Mouse (Mus musculus): ENCODE results near the gene Tprgl.
A peak's percentile ranks its signal among the peaks of the same experiment; 100 is the strongest.

The Tprgl gene

DNA sequence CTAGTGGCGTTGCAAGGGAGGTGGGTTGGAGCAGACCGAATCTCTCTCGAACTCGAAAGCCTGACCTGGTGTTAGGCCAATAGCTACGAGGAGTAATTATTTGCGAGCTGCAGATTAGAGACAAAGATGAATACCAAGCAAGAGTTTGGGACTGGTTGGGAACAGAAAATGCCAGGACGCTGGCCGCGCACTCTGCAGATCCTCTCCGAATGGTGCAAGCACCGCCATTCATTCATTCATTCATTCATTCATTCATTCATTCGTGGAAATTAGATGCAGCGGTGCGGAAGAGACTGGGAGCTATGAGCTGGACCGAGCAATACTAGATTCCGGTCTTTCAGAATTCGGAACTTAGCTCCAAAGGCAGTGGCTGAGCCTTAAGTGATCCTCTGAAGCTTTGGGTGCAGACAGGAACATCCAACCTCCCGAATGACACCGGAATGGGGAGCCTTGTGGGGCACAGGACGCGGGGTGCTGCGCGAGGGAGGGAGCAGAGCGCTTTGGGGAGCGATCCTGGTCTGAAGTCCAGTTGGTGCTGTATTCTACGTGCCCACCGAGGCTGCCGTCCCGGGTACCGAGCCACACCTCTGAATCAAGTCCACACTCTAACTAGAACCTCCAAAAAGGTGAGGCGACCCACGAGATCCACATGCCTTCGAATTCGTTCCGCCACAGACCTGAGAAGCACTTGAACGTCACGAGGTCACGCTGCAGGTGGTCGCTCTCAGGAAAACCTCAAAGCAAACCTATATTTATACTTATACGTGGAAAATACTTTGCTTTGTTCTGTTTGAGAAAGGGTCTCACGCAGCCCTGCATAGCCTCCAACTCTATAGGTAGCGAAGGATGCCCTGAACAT, 19.2 kb downstream of the Tprgl start:
- DNase-seq (ENCODE audit: low read depth, low spot score) = peak; percentile 33
- Histone ChIP-seq H3K36me3 (ENCODE audit: control insufficient read depth, insufficient read depth, low read length, poor library complexity, severe bottlenecking) (no peaks in the 10 kb centered on the region), H3K27me3 (ENCODE audit: control insufficient read depth, insufficient read depth, low read length, poor library complexity, severe bottlenecking) (peaks cover 4% of the 10 kb centered on the region; the same call in 1 of the 2 replicates)

DNA sequence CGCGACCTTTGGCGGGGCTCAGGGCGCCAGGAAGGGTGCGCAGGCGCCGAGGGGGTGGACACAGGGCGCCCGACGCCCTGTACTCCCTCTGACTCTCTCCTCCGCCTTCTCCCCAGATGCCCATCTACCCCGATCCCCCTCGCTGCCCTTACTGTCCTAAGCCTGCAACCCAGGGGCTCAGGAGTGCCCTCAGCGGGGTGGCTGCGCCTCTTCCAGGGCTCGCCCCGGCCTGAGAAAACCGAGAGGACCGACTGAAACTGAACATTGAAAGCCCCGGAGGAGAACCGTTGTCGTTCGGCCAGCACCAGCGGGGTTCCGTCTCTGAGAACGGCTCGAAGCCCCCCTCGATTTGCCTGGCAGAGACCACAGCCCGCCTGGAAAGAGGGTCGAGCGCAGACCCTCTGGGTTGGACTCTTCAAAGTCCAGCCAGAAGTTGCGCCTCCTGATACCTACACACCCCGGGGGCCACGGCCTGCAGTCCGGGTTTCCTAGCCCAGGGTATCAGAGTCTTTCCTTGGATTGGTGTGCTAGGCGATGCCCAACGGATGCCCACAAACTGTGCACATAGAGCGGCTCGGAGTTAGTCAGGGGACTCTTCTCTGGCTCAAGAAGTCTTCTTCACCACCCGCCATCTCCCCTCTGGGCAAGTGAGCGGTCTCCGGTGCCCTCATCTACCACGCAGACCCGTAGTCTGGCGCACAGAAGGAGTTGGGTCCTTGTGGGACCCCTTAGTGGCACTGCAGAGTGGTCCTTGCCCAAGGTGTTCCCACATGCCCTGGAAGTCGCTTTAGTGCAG, 20.1 kb downstream of the Tprgl start:
- peaks cover 4% of the 10 kb centered on the region; the same call in 1 of the 2 replicates for H3K27me3 ChIP-seq (ENCODE audit: control insufficient read depth, insufficient read depth, low read length, poor library complexity, severe bottlenecking)
- DNase-seq (ENCODE audit: low read depth, low spot score) = peak; percentile 33
- no peaks in the 10 kb centered on the region for H3K36me3 ChIP-seq (ENCODE audit: control insufficient read depth, insufficient read depth, low read length, poor library complexity, severe bottlenecking)

DNA sequence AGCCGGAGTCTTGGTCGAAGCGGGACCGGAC, 20.5 kb downstream of the Tprgl start, which contains the start of gene Trp73:
TSS of gene Trp73 (minus strand) at position 27 of the 31 bp plus-strand sequence.
- no peak for DNase-seq (ENCODE audit: low read depth, low spot score)
- Histone ChIP-seq H3K27me3 (ENCODE audit: control insufficient read depth, insufficient read depth, low read length, poor library complexity, severe bottlenecking) (peaks cover 4% of the 10 kb centered on the region; the same call in 1 of the 2 replicates), H3K36me3 (ENCODE audit: control insufficient read depth, insufficient read depth, low read length, poor library complexity, severe bottlenecking) (no peaks in the 10 kb centered on the region)

DNA sequence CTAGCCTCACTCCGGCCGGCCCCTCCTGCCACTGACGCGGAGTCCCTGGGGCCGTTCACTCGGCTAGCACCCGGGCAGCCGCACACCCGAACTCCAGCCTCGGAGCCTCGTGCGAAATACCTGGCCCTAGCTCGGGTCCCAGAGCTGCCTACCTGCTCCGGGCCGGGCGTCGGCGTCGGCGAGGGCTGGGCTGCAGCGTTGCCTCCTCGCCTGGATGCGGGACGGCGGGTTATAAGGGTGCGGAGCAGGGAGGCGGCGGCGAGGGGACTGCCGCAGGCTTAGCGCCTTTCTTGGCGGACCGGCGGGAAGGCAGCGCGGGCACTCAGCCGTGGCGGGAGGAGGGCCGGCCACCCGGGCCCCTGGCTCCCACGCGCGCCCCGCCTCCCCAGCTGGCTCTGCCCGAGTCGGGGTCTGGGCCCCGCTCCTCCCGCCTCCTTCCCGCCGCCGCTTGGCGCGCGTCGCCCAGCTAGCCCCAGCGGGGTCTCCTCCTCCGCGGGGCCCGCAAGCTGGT, 20.7 kb downstream of the Tprgl start:
- H3K27me3 ChIP-seq (ENCODE audit: control insufficient read depth, insufficient read depth, low read length, poor library complexity, severe bottlenecking) = peaks cover 4% of the 10 kb centered on the region; the same call in 1 of the 2 replicates
- DNase-seq (ENCODE audit: low read depth, low spot score) = peak; percentile 31
- no peaks in the 10 kb centered on the region for H3K36me3 ChIP-seq (ENCODE audit: control insufficient read depth, insufficient read depth, low read length, poor library complexity, severe bottlenecking)

DNA sequence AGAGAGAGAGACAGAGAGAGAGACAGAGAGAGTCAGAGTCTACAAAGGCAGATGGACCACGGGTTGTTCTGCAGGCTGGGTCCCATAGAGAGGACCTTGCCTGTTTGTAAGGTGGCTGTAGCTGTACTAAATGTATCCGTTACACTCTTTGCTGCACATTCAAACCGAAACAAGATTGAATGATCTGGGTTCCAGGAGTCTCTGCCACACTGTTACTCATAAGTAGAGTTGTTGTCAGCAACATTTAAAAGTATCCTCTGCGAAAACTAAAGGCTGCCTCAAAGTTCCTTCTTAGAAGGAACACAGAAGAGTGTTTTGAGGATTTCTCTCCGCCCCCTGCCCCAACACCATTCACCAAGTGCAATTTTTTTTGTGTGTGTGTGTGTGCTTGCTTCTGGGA, 23.3 kb downstream of the Tprgl start:
- H3K36me3 ChIP-seq (ENCODE audit: control insufficient read depth, insufficient read depth, low read length, poor library complexity, severe bottlenecking) = no peaks in the 10 kb centered on the region
- peaks cover 4% of the 10 kb centered on the region for H3K27me3 ChIP-seq (ENCODE audit: control insufficient read depth, insufficient read depth, low read length, poor library complexity, severe bottlenecking)
- DNase-seq (ENCODE audit: low read depth, low spot score) = no peak

DNA sequence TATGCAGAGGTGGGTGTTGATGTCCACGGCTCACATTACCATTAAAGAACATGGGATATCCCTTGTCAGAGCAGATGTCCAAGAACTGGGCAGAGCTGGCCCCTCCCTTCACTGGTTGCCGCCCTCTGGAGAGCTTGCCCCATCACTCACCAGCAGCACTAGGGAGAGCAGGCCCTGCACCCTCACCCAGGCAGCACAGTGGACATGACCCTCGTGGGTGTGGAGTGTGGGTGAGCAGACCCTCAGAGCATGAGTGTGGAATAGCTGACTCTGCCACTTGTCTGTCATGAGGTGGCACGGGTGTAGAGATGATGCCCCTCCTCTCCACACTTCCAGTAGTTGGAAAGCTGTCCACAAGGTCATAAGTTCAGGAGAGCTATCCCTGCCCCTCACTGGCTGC, 25.7 kb downstream of the Tprgl start:
- Histone ChIP-seq H3K36me3 (ENCODE audit: control insufficient read depth, insufficient read depth, low read length, poor library complexity, severe bottlenecking) (no peaks in the 10 kb centered on the region), H3K27me3 (ENCODE audit: control insufficient read depth, insufficient read depth, low read length, poor library complexity, severe bottlenecking) (peaks cover 4% of the 10 kb centered on the region; the same call in 1 of the 2 replicates)
- no peak for DNase-seq (ENCODE audit: low read depth, low spot score)

DNA sequence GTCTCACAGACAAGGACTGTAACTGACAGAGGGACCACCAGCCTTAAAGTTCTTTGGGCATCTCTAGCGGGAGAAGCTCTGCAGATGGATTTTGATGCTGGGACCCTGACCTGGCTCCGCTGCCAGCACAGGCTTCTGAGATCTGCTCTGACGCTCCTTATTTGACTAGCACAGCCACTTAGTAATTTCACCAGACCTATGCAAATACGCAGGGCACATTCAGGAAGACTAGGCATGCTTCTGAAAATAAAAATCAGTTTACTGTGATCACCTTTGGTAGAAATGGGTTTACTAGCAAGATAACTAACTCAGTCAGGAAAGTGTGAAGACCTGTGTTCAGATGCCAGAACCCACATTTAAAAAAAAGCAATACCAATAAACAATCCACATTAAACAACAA, 28.6 kb downstream of the Tprgl start:
- Histone ChIP-seq H3K36me3 (ENCODE audit: control insufficient read depth, insufficient read depth, low read length, poor library complexity, severe bottlenecking) (no peaks in the 10 kb centered on the region), H3K27me3 (ENCODE audit: control insufficient read depth, insufficient read depth, low read length, poor library complexity, severe bottlenecking) (no peaks in the 10 kb centered on the region; the same call in 1 of the 2 replicates)
- DNase-seq (ENCODE audit: low read depth, low spot score) = no peak

DNA sequence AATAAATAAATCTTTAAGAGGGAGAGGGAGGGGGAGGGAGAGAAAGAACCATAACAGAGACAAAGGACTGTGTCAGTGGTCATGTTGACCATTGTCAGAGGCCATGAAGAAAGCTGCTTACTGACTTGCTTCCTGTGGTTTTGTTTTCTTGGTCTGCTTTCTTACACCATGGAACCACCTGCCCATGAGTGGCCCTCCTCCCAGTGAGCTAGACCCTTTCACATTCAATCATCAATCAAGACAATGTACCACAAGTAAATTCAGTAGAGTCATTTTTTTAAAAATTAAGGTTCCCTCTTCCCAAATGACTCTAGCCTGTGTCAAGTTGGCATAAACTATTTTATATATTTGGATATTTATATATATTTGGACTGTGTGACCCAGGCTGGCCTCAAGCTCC, 30.5 kb downstream of the Tprgl start:
- Histone ChIP-seq H3K36me3 (ENCODE audit: control insufficient read depth, insufficient read depth, low read length, poor library complexity, severe bottlenecking) (no peaks in the 10 kb centered on the region), H3K27me3 (ENCODE audit: control insufficient read depth, insufficient read depth, low read length, poor library complexity, severe bottlenecking) (no peaks in the 10 kb centered on the region; the same call in 1 of the 2 replicates)
- DNase-seq (ENCODE audit: low read depth, low spot score) = no peak

DNA sequence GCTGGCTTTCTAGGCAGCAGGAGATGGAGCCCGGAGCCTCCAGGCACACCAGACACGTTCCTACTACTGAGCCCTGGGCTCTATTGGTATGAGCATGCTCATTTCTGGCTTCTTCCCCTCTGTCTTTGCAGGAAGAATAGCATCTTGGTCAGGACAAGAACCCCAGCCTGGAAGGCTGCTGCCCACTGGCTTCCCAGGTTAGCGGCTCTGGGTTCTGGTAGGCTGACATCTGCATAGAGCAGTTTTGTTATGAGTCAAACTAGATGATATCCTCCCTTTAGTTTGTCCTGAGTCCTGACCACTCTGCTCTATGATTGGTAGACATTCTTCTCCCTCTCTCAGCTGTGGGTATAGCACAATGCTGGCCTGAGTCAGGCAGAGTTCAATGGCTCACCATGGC, 33.2 kb downstream of the Tprgl start:
- DNase-seq (ENCODE audit: low read depth, low spot score) = no peak
- Histone ChIP-seq H3K27me3 (ENCODE audit: control insufficient read depth, insufficient read depth, low read length, poor library complexity, severe bottlenecking) (no peaks in the 10 kb centered on the region; the same call in 1 of the 2 replicates), H3K36me3 (ENCODE audit: control insufficient read depth, insufficient read depth, low read length, poor library complexity, severe bottlenecking) (no peaks in the 10 kb centered on the region)

DNA sequence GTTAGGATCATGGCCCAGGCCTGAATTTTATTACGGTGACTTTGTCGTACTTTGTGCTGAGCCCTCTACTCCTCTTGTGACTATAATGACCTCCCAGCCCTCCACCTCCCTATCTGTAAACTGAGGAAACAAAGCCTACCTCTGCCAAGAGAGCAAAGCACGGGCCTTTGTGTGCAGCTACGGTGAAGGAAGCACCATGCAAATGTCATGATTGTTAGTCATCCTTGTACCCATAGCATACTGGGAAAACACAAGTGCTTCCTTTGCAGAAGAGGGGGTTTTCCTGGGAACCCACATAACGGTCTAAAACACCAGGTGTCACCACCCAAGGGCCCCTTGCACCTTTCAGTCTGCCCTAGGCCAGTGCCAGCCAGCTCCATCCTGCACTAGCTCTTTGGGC, 35.3 kb downstream of the Tprgl start:
- DNase-seq (ENCODE audit: low read depth, low spot score) = no peak
- no peaks in the 10 kb centered on the region for H3K36me3 ChIP-seq (ENCODE audit: control insufficient read depth, insufficient read depth, low read length, poor library complexity, severe bottlenecking)
- H3K27me3 ChIP-seq (ENCODE audit: control insufficient read depth, insufficient read depth, low read length, poor library complexity, severe bottlenecking) = no peaks in the 10 kb centered on the region

DNA sequence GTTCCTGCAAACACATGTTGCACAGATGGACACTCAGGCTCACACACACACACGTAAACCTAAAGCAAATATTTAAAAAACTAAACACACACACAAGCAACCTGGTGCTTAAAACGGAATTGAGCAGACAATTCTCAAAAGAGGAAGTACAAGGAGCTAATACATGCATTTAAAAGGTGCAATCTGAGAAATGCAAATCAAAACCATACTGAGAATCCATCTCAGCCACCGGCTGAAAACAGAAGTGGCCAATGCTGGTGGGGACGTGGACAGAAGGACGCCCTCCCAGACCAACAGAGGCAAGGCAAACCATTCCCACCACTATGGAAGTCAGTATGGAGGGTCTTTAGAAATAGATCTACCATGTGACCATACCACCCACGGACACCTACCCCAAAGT, 36.9 kb downstream of the Tprgl start:
- peak; percentile 18 for DNase-seq (ENCODE audit: low read depth, low spot score)
- no peaks in the 10 kb centered on the region for H3K36me3 ChIP-seq (ENCODE audit: control insufficient read depth, insufficient read depth, low read length, poor library complexity, severe bottlenecking)
- H3K27me3 ChIP-seq (ENCODE audit: control insufficient read depth, insufficient read depth, low read length, poor library complexity, severe bottlenecking) = no peaks in the 10 kb centered on the region

DNA sequence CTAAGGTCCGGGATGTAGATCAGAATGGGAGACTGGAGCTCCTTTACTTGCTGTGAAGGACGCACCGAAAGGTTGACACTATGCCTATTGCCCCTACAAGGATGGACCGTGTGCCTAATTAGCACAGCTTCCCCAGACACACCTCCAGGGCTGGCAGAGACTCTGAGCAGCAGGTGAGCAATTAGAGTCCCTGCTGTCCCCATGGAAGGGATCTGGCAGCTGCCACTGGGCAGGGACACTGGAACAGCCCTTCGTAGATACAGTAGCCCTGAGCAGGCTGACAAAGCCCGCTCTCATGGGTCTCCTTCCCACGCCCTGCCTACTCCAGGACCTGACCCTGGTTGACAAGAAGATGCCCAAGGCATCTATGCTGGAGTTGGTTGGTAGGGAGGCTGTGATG, 38.1 kb downstream of the Tprgl start:
- no peak for DNase-seq (ENCODE audit: low read depth, low spot score)
- Histone ChIP-seq H3K36me3 (ENCODE audit: control insufficient read depth, insufficient read depth, low read length, poor library complexity, severe bottlenecking) (no peaks in the 10 kb centered on the region), H3K27me3 (ENCODE audit: control insufficient read depth, insufficient read depth, low read length, poor library complexity, severe bottlenecking) (no peaks in the 10 kb centered on the region)

DNA sequence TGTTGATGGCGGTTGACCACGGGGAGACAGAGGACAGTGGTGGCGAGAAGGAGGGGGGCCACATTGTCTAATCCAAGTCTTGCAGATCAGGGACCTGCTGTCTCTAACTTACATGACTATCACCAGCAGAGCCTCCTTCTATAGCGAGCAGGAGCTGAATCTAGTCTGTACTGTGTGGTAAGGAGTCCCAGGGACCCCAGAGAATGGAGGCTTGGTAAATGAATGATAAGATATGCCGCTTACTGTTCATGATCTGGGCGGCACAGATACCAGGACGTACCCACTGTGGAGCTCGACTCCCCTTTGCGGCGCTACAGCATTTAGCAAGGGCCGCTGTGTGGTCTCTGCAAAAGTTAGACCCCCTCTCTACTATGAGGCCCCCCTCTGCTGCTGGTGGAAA, 38.7 kb downstream of the Tprgl start:
- DNase-seq (ENCODE audit: low read depth, low spot score) = no peak
- no peaks in the 10 kb centered on the region for H3K36me3 ChIP-seq (ENCODE audit: control insufficient read depth, insufficient read depth, low read length, poor library complexity, severe bottlenecking)
- no peaks in the 10 kb centered on the region for H3K27me3 ChIP-seq (ENCODE audit: control insufficient read depth, insufficient read depth, low read length, poor library complexity, severe bottlenecking)

DNA sequence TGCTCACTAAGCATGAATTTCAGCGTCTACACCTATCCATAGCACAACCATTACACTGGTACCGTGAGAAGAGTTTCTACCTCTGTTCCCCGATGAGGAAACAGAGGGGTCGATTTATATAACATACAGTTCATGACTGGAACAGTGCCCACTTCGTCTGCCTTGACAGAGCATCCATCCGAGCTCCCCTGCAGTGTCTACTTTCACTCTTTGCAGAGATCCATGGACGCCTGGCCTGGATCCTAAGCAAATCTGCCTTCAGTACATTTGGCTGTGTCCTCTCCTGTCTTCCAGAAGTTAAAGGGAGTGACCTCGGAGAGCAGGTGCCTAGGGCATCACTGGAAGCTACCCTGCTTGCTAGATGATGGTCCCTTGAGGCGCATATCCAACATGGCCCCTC, 41.3 kb downstream of the Tprgl start:
- Histone ChIP-seq H3K27me3 (ENCODE audit: control insufficient read depth, insufficient read depth, low read length, poor library complexity, severe bottlenecking) (no peaks in the 10 kb centered on the region), H3K36me3 (ENCODE audit: control insufficient read depth, insufficient read depth, low read length, poor library complexity, severe bottlenecking) (no peaks in the 10 kb centered on the region)
- no peak for DNase-seq (ENCODE audit: low read depth, low spot score)

DNA sequence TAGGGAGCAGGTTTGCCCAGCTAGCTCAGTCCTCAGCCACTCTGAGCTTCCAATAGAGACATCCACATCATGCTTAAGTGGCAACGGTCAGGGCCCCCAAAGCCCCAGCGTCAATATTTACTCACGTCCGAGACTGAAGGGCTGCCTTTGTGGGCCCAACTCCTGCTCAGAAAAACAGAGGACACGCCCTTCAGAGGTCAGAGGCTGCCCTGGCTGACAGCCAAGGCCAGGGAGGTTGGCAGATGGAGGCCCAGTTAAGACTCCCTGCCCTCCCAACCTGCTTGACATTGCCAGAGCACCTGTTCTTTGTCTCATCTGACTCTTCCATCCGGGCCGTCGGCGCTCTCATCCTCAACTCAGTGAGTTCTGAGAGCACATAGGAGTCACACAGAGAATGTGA, 41.7 kb downstream of the Tprgl start:
- Histone ChIP-seq H3K36me3 (ENCODE audit: control insufficient read depth, insufficient read depth, low read length, poor library complexity, severe bottlenecking) (no peaks in the 10 kb centered on the region), H3K27me3 (ENCODE audit: control insufficient read depth, insufficient read depth, low read length, poor library complexity, severe bottlenecking) (no peaks in the 10 kb centered on the region)
- no peak for DNase-seq (ENCODE audit: low read depth, low spot score)
